Mouse (Mus musculus) naive thymus-derived CD4-positive, alpha-beta T cell, adult 2 months (primary cell): ENCODE data around the gene Ly75.

Experiments used
- DNase-seq: peaks from one replicate; pipeline ENCODE4 v3.0.0-alpha.2; 2011; ENCODE audit warnings: low read depth

The Ly75 gene

GRCm38 (mm10) chr2:60382858-60383669, at the start of gene Ly75:
Ly75 (minus strand) TSS chr2:60383303.
- DNase-seq = peak; percentile 90

- no peak for DNase-seq
Observed at GRCm38 (mm10) chr2:60430315-60431021, 47.4 kb upstream of the Ly75 start.

- peak; percentile 79 for DNase-seq
Observed at GRCm38 (mm10) chr2:60418075-60418474, 35.0 kb upstream of the Ly75 start.

GRCm38 (mm10) chr2:60414334-60414733, 31.2 kb upstream of the Ly75 start:
- DNase-seq = no peak

- DNase-seq = no peak
Observed at GRCm38 (mm10) chr2:60413006-60413650, 30.0 kb upstream of the Ly75 start.

GRCm38 (mm10) chr2:60411181-60411580, 28.1 kb upstream of the Ly75 start:
- DNase-seq = no peak

- DNase-seq = no peak
Observed at GRCm38 (mm10) chr2:60409989-60410763, 27.1 kb upstream of the Ly75 start.

GRCm38 (mm10) chr2:60409194-60409593, 26.1 kb upstream of the Ly75 start:
- no peak for DNase-seq

- no peak for DNase-seq
Observed at GRCm38 (mm10) chr2:60407387-60407786, 24.3 kb upstream of the Ly75 start.

GRCm38 (mm10) chr2:60405431-60405830, 22.3 kb upstream of the Ly75 start:
- no peak for DNase-seq

GRCm38 (mm10) chr2:60404763-60405162, 21.7 kb upstream of the Ly75 start:
- DNase-seq = no peak

GRCm38 (mm10) chr2:60401694-60402093, 18.6 kb upstream of the Ly75 start:
- no peak for DNase-seq

GRCm38 (mm10) chr2:60393786-60394185, 10.7 kb upstream of the Ly75 start:
- DNase-seq = no peak

GRCm38 (mm10) chr2:60392286-60392685, 9.2 kb upstream of the Ly75 start:
- no peak for DNase-seq

GRCm38 (mm10) chr2:60387363-60387762, 4.3 kb upstream of the Ly75 start:
- no peak for DNase-seq

GRCm38 (mm10) chr2:60386835-60387234, 3.7 kb upstream of the Ly75 start:
- DNase-seq = no peak

- DNase-seq = peak; percentile 16
Observed at GRCm38 (mm10) chr2:60384763-60385085, 1.6 kb upstream of the Ly75 start.

GRCm38 (mm10) chr2:60384083-60384762, 1.1 kb upstream of the Ly75 start:
- DNase-seq = no peak

GRCm38 (mm10) chr2:60382346-60382745, 757 bp downstream of the Ly75 start:
- peak; percentile 76 for DNase-seq

GRCm38 (mm10) chr2:60377260-60377659, 5.8 kb downstream of the Ly75 start:
- no peak for DNase-seq

GRCm38 (mm10) chr2:60375608-60376107, 7.4 kb downstream of the Ly75 start:
- no peak for DNase-seq
